Mouse (Mus musculus) brain, embryonic 14.5 days (tissue): Measurements from ENCODE around the gene Lims1. TPM values are rescaled to one million over a fixed set of nuclear protein-coding genes. Genes with fewer than 3 reads are reported as not detected.
A peak's percentile ranks its signal among the peaks of the same experiment; 100 is the strongest.

Experiments used
- DNase-seq: peaks from one replicate; pipeline ENCODE4 v3.0.0-alpha.2; 2011; ENCODE audit warnings: low read depth
- CTCF ChIP-seq: fragments of 200-500 bp; IDR thresholded peaks from 2 replicates; pipeline ENCODE4 v1.5.1; 2012; ENCODE audit warnings: inconsistent platforms, mild to moderate bottlenecking, moderate library complexity, borderline replicate concordance; ENCODE audit not compliant: insufficient read depth, insufficient read length; ENCODE audit errors: extremely low read depth
- POLR2A ChIP-seq: fragments of 200-500 bp; IDR thresholded peaks from 2 replicates; pipeline ENCODE4 v1.6.1; 2012; ENCODE audit warnings: mild to moderate bottlenecking, inconsistent platforms, borderline replicate concordance; ENCODE audit not compliant: poor library complexity, insufficient read depth, insufficient read length, severe bottlenecking; ENCODE audit errors: extremely low read depth
- polyA plus RNA-seq: library from polyadenylated mRNA; depleted of rRNA; stranded (reverse); fragments of >200 nt; gene quantifications from 2 replicates; pipeline ENCODE4 v1.2.3, GENCODE M21; 2012

Gene Lims1
- polyA plus RNA-seq, 1 experiment: 25.1 TPM

DNA sequence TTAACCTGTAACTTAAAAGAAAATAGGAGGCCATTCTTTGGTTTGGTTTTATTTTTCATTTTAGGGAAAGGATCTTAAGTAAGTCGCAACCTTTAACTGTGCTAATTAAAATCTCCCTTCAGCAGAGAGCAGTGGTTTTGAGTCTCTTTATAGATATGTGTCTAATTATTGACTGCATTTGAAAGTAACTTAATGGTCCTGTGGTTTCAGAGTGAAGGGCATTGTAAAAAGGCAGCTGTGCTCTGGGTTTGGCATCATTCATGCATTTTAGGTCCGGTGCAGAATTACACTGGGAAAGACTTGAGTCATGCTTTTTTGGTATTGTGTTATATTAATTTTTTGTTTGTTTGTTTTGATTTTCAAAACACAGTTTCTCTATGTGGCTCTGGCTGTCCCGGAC is 29.1 kb downstream of the Lims1 start:
- TF ChIP-seq POLR2A (no peak), CTCF (no peak)
- no peak for DNase-seq

DNA sequence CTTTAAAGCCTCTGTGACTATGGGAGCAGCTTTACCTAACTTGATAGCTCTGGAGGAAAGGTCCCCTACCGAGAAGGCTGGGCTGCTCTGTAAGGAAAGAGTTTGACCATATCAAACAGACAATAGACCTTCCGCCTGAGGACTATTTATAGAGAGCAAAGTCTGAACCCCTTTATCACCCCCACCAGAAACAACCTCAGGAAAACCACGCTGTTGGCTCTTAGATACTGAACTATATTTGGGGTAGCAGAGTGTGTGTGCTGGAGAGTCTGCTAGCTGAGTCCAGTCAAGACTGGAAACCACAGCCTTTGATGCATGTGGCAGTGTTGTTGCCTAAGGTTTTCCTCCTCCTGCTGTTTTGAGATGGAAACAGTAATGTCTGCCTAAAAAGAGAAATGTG is 31.3 kb downstream of the Lims1 start:
- peak; percentile 28 for DNase-seq
- TF ChIP-seq POLR2A (no peak), CTCF (no peak)

DNA sequence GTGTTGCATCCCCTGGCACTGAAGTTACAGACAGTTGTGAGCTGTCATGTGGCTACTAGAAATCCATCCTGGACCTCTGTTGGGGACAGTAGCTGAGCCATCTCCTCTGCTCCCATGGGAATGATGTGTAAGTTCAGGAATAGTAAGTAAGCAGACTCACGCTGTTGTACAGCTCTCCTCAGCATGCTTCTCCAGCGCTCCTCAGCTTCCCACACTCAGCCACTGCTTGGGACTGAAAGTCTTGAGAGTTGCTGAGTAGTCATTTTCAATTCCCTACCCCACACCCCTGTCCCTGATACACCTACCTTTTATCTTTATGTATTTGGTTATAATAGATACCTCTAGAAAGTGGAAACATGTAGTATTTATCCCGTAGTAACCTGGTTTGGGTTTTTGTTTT is 33.2 kb downstream of the Lims1 start:
- TF ChIP-seq POLR2A (no peak), CTCF (no peak)
- no peak for DNase-seq

- DNase-seq: peak; percentile 75
- TF ChIP-seq POLR2A (no peak), CTCF (peak; percentile 46; the same call in 1 of the 2 replicates)
These were observed 35.9 kb downstream of the Lims1 start for GRCm38 (mm10) chr10:58359123-58359522.

DNA sequence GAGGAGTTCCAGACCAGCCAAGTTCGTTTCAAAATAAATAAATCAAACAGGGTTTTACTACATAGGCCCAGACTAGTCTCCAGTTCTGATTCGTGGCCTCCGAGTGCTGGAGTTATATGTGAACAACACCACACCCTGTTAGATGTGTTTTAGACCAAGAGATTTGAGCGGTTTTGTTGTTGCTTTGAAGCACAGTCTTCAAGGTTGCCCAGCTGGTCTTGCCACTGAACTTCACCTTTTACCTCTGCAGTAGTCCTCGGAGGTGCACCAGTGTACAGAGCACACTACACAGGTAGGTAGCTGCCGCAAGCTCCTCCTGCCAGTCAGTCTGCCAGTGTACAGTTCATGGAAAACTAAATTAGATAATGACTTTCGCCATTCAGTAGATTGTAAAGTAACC is 36.7 kb downstream of the Lims1 start:
- no peak for DNase-seq
- TF ChIP-seq CTCF (no peak), POLR2A (no peak)

GRCm38 (mm10) chr10:58362745-58363144 is 39.5 kb downstream of the Lims1 start:
- TF ChIP-seq CTCF (peak; percentile 13; the same call in 1 of the 2 replicates), POLR2A (no peak)
- peak; percentile 46 for DNase-seq

DNA sequence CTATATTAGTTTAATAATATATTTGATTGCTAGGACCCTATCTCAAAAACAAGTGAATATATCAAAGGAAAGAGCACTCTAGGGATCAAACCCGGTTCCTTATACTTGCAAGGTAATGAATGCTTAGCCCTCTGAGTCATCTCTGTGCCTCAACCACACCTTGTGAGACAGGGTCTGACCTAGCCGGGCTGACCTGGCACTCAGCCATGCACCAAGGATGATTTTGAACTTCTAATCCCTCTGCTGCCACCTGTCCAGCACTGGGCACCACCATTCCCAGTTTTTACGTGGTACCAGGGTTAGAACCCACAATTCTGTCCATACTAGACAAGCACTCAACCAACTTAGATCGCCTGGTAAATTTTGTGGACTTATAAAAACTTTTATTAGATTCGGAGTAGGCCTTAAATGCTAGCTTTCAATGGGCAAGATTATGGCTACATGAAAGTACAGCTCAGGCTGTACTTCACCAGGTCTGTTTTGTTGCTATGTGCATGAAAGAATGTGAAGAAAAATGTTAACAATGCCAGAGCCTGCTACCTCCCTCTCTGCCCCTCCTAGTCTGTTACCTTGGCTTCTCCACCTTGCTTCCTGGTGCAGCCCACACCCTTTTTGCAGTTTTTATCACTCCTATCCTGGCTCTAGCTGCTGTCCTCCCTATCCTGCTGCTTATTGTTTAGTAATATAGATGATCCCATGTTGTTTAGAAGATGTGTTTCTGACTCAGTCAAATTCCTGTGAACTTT is 41.7 kb downstream of the Lims1 start:
- no peak for TF ChIP-seq POLR2A
- no peak for TF ChIP-seq CTCF
- no peak for DNase-seq

DNA sequence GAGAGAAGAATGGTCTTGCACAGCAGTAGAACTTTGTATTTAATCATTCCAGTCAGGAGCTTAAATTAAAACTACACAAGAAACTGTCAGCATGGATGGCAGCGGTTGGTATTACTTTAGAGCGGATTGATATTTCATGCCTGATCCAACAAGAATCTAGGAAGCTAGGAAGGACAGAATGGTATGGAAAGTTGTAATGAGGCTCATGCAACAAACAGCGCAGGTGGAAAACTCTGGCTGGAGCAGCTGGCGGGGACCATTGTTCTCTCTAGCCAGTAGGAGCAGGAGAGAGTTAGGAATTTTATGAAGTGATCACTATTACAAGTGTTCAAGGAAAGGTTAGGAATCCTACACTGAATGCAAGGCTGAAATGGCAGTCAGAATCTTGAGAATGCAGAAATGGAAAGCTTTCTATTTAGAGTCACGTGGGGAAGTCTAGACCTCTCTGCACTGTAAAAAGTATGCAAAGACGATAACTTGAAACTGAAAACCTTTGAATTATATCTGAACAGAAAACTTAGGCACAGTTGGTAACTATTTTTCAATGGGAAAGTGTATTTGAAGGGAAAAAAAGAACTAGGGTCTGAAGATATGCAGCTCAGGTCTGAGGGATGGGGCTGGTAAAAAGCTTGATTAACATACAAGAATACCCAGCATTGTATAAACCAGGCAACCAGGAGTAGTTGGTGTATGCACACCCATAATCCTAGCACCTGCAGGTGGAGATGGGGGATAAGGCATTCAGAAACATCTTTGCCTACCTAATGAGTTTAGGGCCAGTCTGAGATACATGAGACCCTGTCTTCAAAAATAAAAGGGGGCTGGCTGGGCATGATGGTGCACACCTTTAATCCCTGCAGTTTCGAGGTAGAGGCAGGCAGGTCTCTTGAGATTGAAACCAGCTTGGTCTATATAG is 45.8 kb downstream of the Lims1 start:
- DNase-seq: no peak
- TF ChIP-seq POLR2A (no peak), CTCF (no peak)

- no peak for DNase-seq
- TF ChIP-seq POLR2A (no peak), CTCF (no peak)
These were observed 46.4 kb downstream of the Lims1 start for GRCm38 (mm10) chr10:58369707-58370093.

- DNase-seq: no peak
- no peak for TF ChIP-seq POLR2A
- no peak for TF ChIP-seq CTCF
These were observed 46.9 kb downstream of the Lims1 start for GRCm38 (mm10) chr10:58370143-58370542.

DNA sequence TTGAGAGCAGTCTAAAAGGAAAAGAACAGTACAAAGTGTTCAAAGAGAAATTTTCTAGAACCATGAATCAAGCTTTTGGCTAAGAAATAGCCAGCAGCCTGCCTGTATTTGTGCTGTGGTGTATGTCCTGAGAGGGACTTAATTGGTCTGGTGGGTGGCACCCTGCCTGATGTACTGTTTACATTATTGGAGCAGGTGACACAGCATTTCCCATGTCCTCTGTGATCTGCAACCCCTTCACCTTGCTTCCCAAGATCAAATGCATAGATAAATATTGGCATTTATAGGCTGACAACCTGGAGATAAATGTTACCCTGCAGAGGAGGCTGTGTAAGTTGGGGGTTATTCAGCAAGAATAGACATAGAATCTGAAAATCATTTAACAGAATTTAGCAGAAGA is 47.3 kb downstream of the Lims1 start:
- DNase-seq: no peak
- TF ChIP-seq POLR2A: no peak
- no peak for TF ChIP-seq CTCF
